Mouse (Mus musculus) intestine, embryonic 14.5 days (tissue): ENCODE measurements around the gene 5330417H12Rik. TPM values are rescaled to one million over a fixed set of nuclear protein-coding genes. Genes with fewer than 3 reads are reported as not detected.

Experiments used
- ATAC-seq: fragments of 200-750 bp; cut with Nextera tagmentation; replicated peaks from 2 replicates; pipeline ENCODE4 v1.8.0; 2017; ENCODE audit warnings: low read depth, moderate number of reproducible peaks, moderate TSS enrichment, moderate library complexity; ENCODE audit not compliant: low FRiP score, low TSS enrichment
- DNase-seq: peaks from one replicate; pipeline ENCODE4 v3.0.0-alpha.2; 2018; ENCODE audit warnings: low spot score
- H3K27ac ChIP-seq: fragments of 300-500 bp; sonication (generic); 2 replicates; pipeline ENCODE4 v1.5.1; 2014; ENCODE audit warnings: low read depth, mild to moderate bottlenecking, control low read depth
- H3K27me3 ChIP-seq: fragments of 300-500 bp; sonication (generic); replicated peaks from 2 replicates; pipeline ENCODE4 v1.6.1; 2014; ENCODE audit warnings: low read length, control low read depth; ENCODE audit not compliant: control insufficient read depth, insufficient read depth
- H3K36me3 ChIP-seq: fragments of 300-500 bp; sonication (generic); 2 replicates; pipeline ENCODE4 v1.6.1; 2014; ENCODE audit warnings: low read length, control low read depth; ENCODE audit not compliant: control insufficient read depth, insufficient read depth
- H3K4me1 ChIP-seq: fragments of 300-500 bp; sonication (generic); replicated peaks from 2 replicates; pipeline ENCODE4 v1.6.1; 2014; ENCODE audit warnings: low read length, control low read depth, mixed read lengths; ENCODE audit not compliant: control insufficient read depth, insufficient read depth
- H3K4me2 ChIP-seq: fragments of 300-500 bp; sonication (generic); 2 replicates; pipeline ENCODE4 v1.6.1; 2014; ENCODE audit warnings: low read length
- H3K4me3 ChIP-seq: fragments of 300-500 bp; sonication (generic); 2 replicates; pipeline ENCODE4 v1.5.1; 2014; ENCODE audit warnings: low read depth, low read length, control low read depth, mixed read lengths
- H3K9ac ChIP-seq: fragments of 300-500 bp; sonication (generic); 2 replicates; pipeline ENCODE4 v1.6.1; 2014; ENCODE audit warnings: mild to moderate bottlenecking, low read length
- H3K9me3 ChIP-seq: fragments of 300-500 bp; sonication (generic); 2 replicates; pipeline ENCODE4 v1.6.1; 2016; ENCODE audit warnings: low read length, control low read depth; ENCODE audit not compliant: control insufficient read depth
- WGBS: fragments of 180-500 bp; shearing (Covaris S2); extraction: QIAGEN DNeasy Blood & Tissue Kit; methylation state at CpG from one replicate; pipeline ENCODE4 v1.1.7; 2014; 5-methylcytosine and 5-hydroxymethylcytosine counted together
- polyA plus RNA-seq: library from polyadenylated mRNA; unstranded; fragments of >200 nt; fragmentation: Nextera tagmentation; extraction: Ambion mirVana; gene quantifications from 2 replicates; pipeline ENCODE4 v1.2.1, GENCODE M21; 2014

5330417H12Rik gene
- not detected in 2 replicates for polyA plus RNA-seq

GRCm38 (mm10) chr7:107625061-107625460 is at the start of gene 5330417H12Rik:
Gene 5330417H12Rik, minus strand, starts transcription at chr7:107625161.
- Histone ChIP-seq H3K9me3 (no peaks in the 10 kb centered on the region), H3K4me2 (no peak within 1 kb of the TSS), H3K4me3 (no peak within 1 kb of the TSS), H3K9ac (no peak within 1 kb of the TSS), H3K27ac (no peak within 1 kb of the TSS), H3K27me3 (no peaks in the 10 kb centered on the region), H3K4me1 (no peaks in the 10 kb centered on the region), H3K36me3 (no peaks in the 10 kb centered on the region)
- 82% methylated on average over 2 of the region's 2 CpGs for WGBS
- no peak for ATAC-seq
- no peak for DNase-seq

GRCm38 (mm10) chr7:107668514-107668913 is 43.6 kb upstream of the 5330417H12Rik start:
- no peak overlapping the region for H3K4me2 ChIP-seq
- 67% methylated on average over 5 of the region's 5 CpGs for WGBS

GRCm38 (mm10) chr7:107666262-107666902 is 41.4 kb upstream of the 5330417H12Rik start:
- WGBS: 20% methylated on average over 13 of the region's 13 CpGs
- Histone ChIP-seq H3K36me3 (0 out of 2 replicates have a peak, but pooled peaks cover 3% of the 10 kb centered on the region), H3K4me2 (peak overlapping the region; percentile 59), H3K27me3 (no peaks in the 10 kb centered on the region), H3K9me3 (no peaks in the 10 kb centered on the region), H3K27ac (peak overlapping the region; percentile 93), H3K9ac (peak overlapping the region; percentile 57), H3K4me3 (peak overlapping the region; percentile 48), H3K4me1 (peaks cover 48% of the 10 kb centered on the region)
- ATAC-seq (no peak), DNase-seq (peak; percentile 61)

More at GRCm38 (mm10) chr7:107668514-107668913, 43.6 kb upstream of the 5330417H12Rik start:
- Histone ChIP-seq H3K27me3 (no peaks in the 10 kb centered on the region), H3K4me1 (peaks cover 37% of the 10 kb centered on the region), H3K4me3 (no peak overlapping the region), H3K27ac (no peak overlapping the region), H3K9me3 (no peaks in the 10 kb centered on the region), H3K9ac (no peak overlapping the region), H3K36me3 (0 out of 2 replicates have a peak, but pooled peaks cover 3% of the 10 kb centered on the region)
- DNase-seq: no peak
- no peak for ATAC-seq

GRCm38 (mm10) chr7:107665586-107666261 is 40.8 kb upstream of the 5330417H12Rik start:
- H3K4me1 ChIP-seq: peaks cover 54% of the 10 kb centered on the region
- DNase-seq (peak; percentile 73), ATAC-seq (peak; percentile 9; the same call in 1 of the 2 replicates)

GRCm38 (mm10) chr7:107665221-107665585 is 40.2 kb upstream of the 5330417H12Rik start:
- peak; percentile 14 for ATAC-seq
- peak overlapping the region; percentile 59 for H3K4me2 ChIP-seq
- peak overlapping the region; percentile 48; the same call in 1 of the 2 replicates for H3K4me3 ChIP-seq
- 0 out of 2 replicates have a peak, but pooled peaks cover under 1% of the 10 kb centered on the region for H3K36me3 ChIP-seq
- H3K27me3 ChIP-seq: no peaks in the 10 kb centered on the region
- WGBS: 9% methylated on average over 4 of the region's 4 CpGs
- peaks cover 54% of the 10 kb centered on the region for H3K4me1 ChIP-seq
- H3K9ac ChIP-seq: peak overlapping the region; percentile 57
- peak overlapping the region; percentile 93 for H3K27ac ChIP-seq
- DNase-seq: no peak
- H3K9me3 ChIP-seq: no peaks in the 10 kb centered on the region

More at GRCm38 (mm10) chr7:107665586-107666261, 40.8 kb upstream of the 5330417H12Rik start:
- no peaks in the 10 kb centered on the region for H3K27me3 ChIP-seq
- 0 out of 2 replicates have a peak, but pooled peaks cover 3% of the 10 kb centered on the region for H3K36me3 ChIP-seq
- H3K9me3 ChIP-seq: no peaks in the 10 kb centered on the region
- peak overlapping the region; percentile 48 for H3K4me3 ChIP-seq
- peak overlapping the region; percentile 57 for H3K9ac ChIP-seq
- H3K27ac ChIP-seq: peak overlapping the region; percentile 93
- peak overlapping the region; percentile 59 for H3K4me2 ChIP-seq
- WGBS: 14% methylated on average over 9 of the region's 9 CpGs

GRCm38 (mm10) chr7:107664063-107665056 is 39.4 kb upstream of the 5330417H12Rik start:
- peak overlapping the region; percentile 1; the same call in 1 of the 2 replicates for H3K9ac ChIP-seq
- H3K36me3 ChIP-seq: no peaks in the 10 kb centered on the region
- DNase-seq: peak; percentile 66
- no peaks in the 10 kb centered on the region for H3K9me3 ChIP-seq
- peak overlapping the region; percentile 93 for H3K27ac ChIP-seq
- H3K27me3 ChIP-seq: no peaks in the 10 kb centered on the region
- peak; percentile 45 for ATAC-seq
- WGBS: 17% methylated on average over 8 of the region's 8 CpGs
- H3K4me3 ChIP-seq: no peak overlapping the region
- peak overlapping the region; percentile 59 for H3K4me2 ChIP-seq
- peaks cover 57% of the 10 kb centered on the region for H3K4me1 ChIP-seq

- Histone ChIP-seq H3K4me3 (no peak overlapping the region), H3K27me3 (no peaks in the 10 kb centered on the region), H3K36me3 (no peaks in the 10 kb centered on the region), H3K9ac (no peak overlapping the region), H3K4me1 (peaks cover 57% of the 10 kb centered on the region), H3K9me3 (no peaks in the 10 kb centered on the region), H3K27ac (peak overlapping the region; percentile 93; the same call in 1 of the 2 replicates), H3K4me2 (no peak overlapping the region)
- DNase-seq: no peak
- 42% methylated on average over 6 of the region's 6 CpGs for WGBS
- ATAC-seq: no peak
Observed at GRCm38 (mm10) chr7:107663621-107664020, 38.7 kb upstream of the 5330417H12Rik start.

GRCm38 (mm10) chr7:107661843-107662281 is 36.9 kb upstream of the 5330417H12Rik start:
- Histone ChIP-seq H3K27ac (peak overlapping the region; percentile 87), H3K9ac (no peak overlapping the region), H3K27me3 (no peaks in the 10 kb centered on the region), H3K36me3 (no peaks in the 10 kb centered on the region), H3K4me1 (peaks cover 54% of the 10 kb centered on the region), H3K4me2 (no peak overlapping the region), H3K4me3 (no peak overlapping the region), H3K9me3 (no peaks in the 10 kb centered on the region)
- peak; percentile 61 for DNase-seq
- WGBS: 26% methylated on average over 5 of the region's 5 CpGs
- ATAC-seq: no peak
